Mouse (Mus musculus) midbrain, postnatal 0 days (tissue): ENCODE results near the gene Mesp1. TPM values are rescaled to one million over a fixed set of nuclear protein-coding genes. Genes with fewer than 3 reads are reported as not detected.

Experiments used
- ATAC-seq: fragments of 200-750 bp; cut with Nextera tagmentation; 2 replicates; pipeline ENCODE4 v1.8.0; 2017; ENCODE audit warnings: moderate number of reproducible peaks, mild to moderate bottlenecking, moderate TSS enrichment, moderate library complexity; ENCODE audit not compliant: low FRiP score
- DNase-seq: peaks from one replicate; pipeline ENCODE4 v3.0.0-alpha.2; 2015; ENCODE audit warnings: low spot score
- H3K27ac ChIP-seq: fragments of 300-500 bp; sonication (generic); 2 replicates; pipeline ENCODE4 v1.5.1; 2014; ENCODE audit warnings: low read depth, mild to moderate bottlenecking, low read length, mixed read lengths
- H3K27me3 ChIP-seq: fragments of 300-500 bp; sonication (generic); 2 replicates; pipeline ENCODE4 v1.6.1; 2014; ENCODE audit warnings: low read length, control low read depth, mixed read lengths; ENCODE audit not compliant: insufficient read depth
- H3K36me3 ChIP-seq: fragments of 300-500 bp; sonication (generic); 2 replicates; pipeline ENCODE4 v1.6.1; 2014; ENCODE audit warnings: low read length, control low read depth, mixed read lengths; ENCODE audit not compliant: insufficient read depth
- H3K4me1 ChIP-seq: fragments of 300-500 bp; sonication (generic); 2 replicates; pipeline ENCODE4 v1.6.1; 2014; ENCODE audit warnings: mild to moderate bottlenecking, control low read depth, antibody characterized with exemption, low read length, mixed read lengths; ENCODE audit not compliant: insufficient read depth
- H3K4me2 ChIP-seq: fragments of 300-500 bp; sonication (generic); 2 replicates; pipeline ENCODE4 v1.6.1; 2014; ENCODE audit warnings: low read depth, mild to moderate bottlenecking, low read length, mixed read lengths; ENCODE audit not compliant: poor library complexity, severe bottlenecking
- H3K4me3 ChIP-seq: fragments of 300-500 bp; sonication (generic); 2 replicates; pipeline ENCODE4 v1.5.1; 2014; ENCODE audit warnings: low read depth, mild to moderate bottlenecking, low read length, moderate library complexity
- H3K9ac ChIP-seq: fragments of 300-500 bp; sonication (generic); replicated peaks from 2 replicates; pipeline ENCODE4 v1.6.1; 2014; ENCODE audit warnings: mild to moderate bottlenecking, low read length, moderate library complexity, mixed read lengths; ENCODE audit not compliant: poor library complexity, severe bottlenecking
- H3K9me3 ChIP-seq: fragments of 300-500 bp; sonication (generic); 2 replicates; pipeline ENCODE4 v1.6.1; 2016; ENCODE audit warnings: low read length, control low read depth
- CTCF ChIP-seq: IDR thresholded peaks from 2 replicates; pipeline ENCODE4 v1.5.1; 2016; ENCODE audit warnings: antibody characterized with exemption, mild to moderate bottlenecking
- WGBS: fragments of 180-500 bp; shearing (Covaris S2); extraction: QIAGEN DNeasy Blood & Tissue Kit; methylation state at CpG from one replicate; pipeline ENCODE4 v1.1.7; 2014; 5-methylcytosine and 5-hydroxymethylcytosine counted together
- polyA plus RNA-seq: library from polyadenylated mRNA; unstranded; fragments of >200 nt; fragmentation: Nextera tagmentation; extraction: Ambion mirVana; gene quantifications from 2 replicates; pipeline ENCODE4 v1.2.1, GENCODE M21; 2015
- total RNA-seq: library from RNA; depleted of rRNA; stranded (reverse); fragments of >200 nt; gene quantifications from 2 replicates; pipeline ENCODE4 v1.2.3, GENCODE M21; 2014

Mesp1 gene
- total and polyA plus RNA-seq, 2 experiments from 2014 or later: 0.27 to 0.86 TPM

DNA sequence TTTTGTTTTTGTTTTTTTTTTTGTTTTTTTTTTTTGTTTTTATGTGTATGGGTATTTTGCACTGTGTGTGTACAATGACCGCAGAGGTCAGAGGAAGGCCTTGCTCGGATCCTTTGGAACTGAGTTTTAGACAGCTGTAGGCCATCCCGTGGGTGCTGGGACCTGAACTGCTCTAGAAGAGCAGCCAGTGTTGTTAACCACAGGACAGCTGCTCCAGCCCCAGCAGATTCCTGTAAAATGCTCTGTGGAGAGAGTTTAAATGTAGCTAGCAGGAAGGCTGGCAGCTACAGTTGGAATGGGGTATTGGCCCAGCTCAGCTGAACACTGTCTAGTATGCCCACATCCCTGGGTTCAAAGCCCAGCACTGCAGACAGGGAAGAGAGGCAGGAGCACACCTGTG lies 23.9 kb downstream of the Mesp1 start:
- no peaks in the 10 kb centered on the region for H3K4me1 ChIP-seq
- TF ChIP-seq CTCF: no peak

GRCm38 (mm10) chr7:79765991-79766390 lies 27.6 kb downstream of the Mesp1 start:
- no peaks in the 10 kb centered on the region for H3K9me3 ChIP-seq
- H3K27me3 ChIP-seq: no peaks in the 10 kb centered on the region
- no peaks in the 10 kb centered on the region for H3K4me1 ChIP-seq
- peak; percentile 26 for TF ChIP-seq CTCF
- no peak overlapping the region for H3K4me3 ChIP-seq
- H3K27ac ChIP-seq: no peak overlapping the region
- 36% methylated on average over 1 of the region's 1 CpGs for WGBS
- no peak overlapping the region for H3K4me2 ChIP-seq
- no peak for ATAC-seq
- H3K9ac ChIP-seq: no peak overlapping the region
- no peaks in the 10 kb centered on the region for H3K36me3 ChIP-seq
- DNase-seq: no peak

More for the DNA sequence above, 23.9 kb downstream of the Mesp1 start:
- no peaks in the 10 kb centered on the region for H3K27me3 ChIP-seq
- no peak overlapping the region for H3K9ac ChIP-seq
- no peak overlapping the region for H3K4me3 ChIP-seq
- H3K9me3 ChIP-seq: no peaks in the 10 kb centered on the region
- no peak overlapping the region for H3K27ac ChIP-seq
- DNase-seq: no peak
- 86% methylated on average over 3 of the region's 3 CpGs for WGBS
- no peak for ATAC-seq
- H3K36me3 ChIP-seq: no peaks in the 10 kb centered on the region
- no peak overlapping the region for H3K4me2 ChIP-seq

GRCm38 (mm10) chr7:79762106-79762505 lies 31.5 kb downstream of the Mesp1 start:
- DNase-seq (no peak), ATAC-seq (no peak)
- H3K9me3 ChIP-seq: no peaks in the 10 kb centered on the region
- no peak overlapping the region for H3K4me2 ChIP-seq
- H3K9ac ChIP-seq: no peak overlapping the region
- H3K4me3 ChIP-seq: no peak overlapping the region
- no peaks in the 10 kb centered on the region for H3K4me1 ChIP-seq
- no peaks in the 10 kb centered on the region for H3K36me3 ChIP-seq
- no peak for TF ChIP-seq CTCF
- H3K27ac ChIP-seq: no peak overlapping the region
- WGBS: 79% methylated on average over 8 of the region's 8 CpGs
- no peaks in the 10 kb centered on the region for H3K27me3 ChIP-seq

DNA sequence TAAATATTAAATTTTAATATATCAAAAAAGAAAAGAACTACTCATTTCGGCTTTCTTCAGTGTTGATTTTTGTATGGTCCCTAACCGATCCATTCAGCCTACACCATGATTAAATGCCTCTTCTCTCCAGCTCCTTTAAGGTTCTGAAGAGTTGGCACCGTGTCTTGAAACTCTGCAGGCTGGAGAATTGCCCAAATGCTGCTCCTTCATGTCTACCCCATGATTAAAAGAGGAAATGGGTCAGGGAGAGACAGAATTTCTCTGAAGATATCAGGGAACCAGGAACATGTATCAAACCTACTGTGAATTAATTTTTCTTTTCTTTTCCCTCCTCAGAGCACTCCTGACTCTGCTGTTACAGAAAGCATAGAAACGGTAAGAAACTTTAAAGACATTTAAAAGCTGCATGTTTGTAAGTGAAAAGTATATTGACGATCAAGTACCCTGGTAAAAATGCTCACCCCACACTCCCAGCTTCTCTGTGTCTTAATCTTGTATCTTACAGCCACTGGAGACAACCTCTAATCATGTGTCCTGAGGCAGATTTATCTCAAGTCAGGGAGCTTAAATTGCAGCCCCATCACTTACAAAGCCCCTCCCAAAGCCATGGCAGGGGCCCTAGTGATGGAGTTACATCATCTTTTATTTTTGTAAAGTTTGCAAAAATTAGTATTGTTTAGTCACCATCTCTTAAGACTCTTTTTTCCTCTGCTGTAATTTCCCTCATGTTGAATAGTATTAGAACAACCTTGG lies 32.3 kb downstream of the Mesp1 start:
- 75% methylated on average over 5 of the region's 5 CpGs for WGBS
- ATAC-seq (no peak), DNase-seq (no peak)
- no peak overlapping the region for H3K4me2 ChIP-seq
- no peak overlapping the region for H3K27ac ChIP-seq
- H3K27me3 ChIP-seq: no peaks in the 10 kb centered on the region
- H3K36me3 ChIP-seq: no peaks in the 10 kb centered on the region
- no peaks in the 10 kb centered on the region for H3K9me3 ChIP-seq
- no peak for TF ChIP-seq CTCF
- H3K4me3 ChIP-seq: no peak overlapping the region
- H3K4me1 ChIP-seq: no peaks in the 10 kb centered on the region
- H3K9ac ChIP-seq: no peak overlapping the region

- Histone ChIP-seq H3K4me2 (no peak overlapping the region), H3K4me3 (no peak overlapping the region), H3K36me3 (no peaks in the 10 kb centered on the region), H3K4me1 (no peaks in the 10 kb centered on the region), H3K27me3 (no peaks in the 10 kb centered on the region), H3K9ac (no peak overlapping the region), H3K9me3 (no peaks in the 10 kb centered on the region), H3K27ac (no peak overlapping the region)
- TF ChIP-seq CTCF: no peak
- DNase-seq (no peak), ATAC-seq (no peak)
Observed at GRCm38 (mm10) chr7:79759766-79760165, 33.8 kb downstream of the Mesp1 start.

GRCm38 (mm10) chr7:79758176-79758575 lies 35.4 kb downstream of the Mesp1 start:
- no peaks in the 10 kb centered on the region for H3K27me3 ChIP-seq
- no peak overlapping the region for H3K4me2 ChIP-seq
- H3K9ac ChIP-seq: no peak overlapping the region
- no peaks in the 10 kb centered on the region for H3K36me3 ChIP-seq
- 77% methylated on average over 6 of the region's 6 CpGs for WGBS
- DNase-seq: no peak
- no peak for ATAC-seq
- H3K4me3 ChIP-seq: no peak overlapping the region
- no peak overlapping the region for H3K27ac ChIP-seq
- no peaks in the 10 kb centered on the region for H3K9me3 ChIP-seq
- no peak for TF ChIP-seq CTCF
- no peaks in the 10 kb centered on the region for H3K4me1 ChIP-seq
